Mouse (Mus musculus) heart, embryonic 12.5 days (tissue): ENCODE measurements around the gene Wwc2. TPM values are rescaled to one million over a fixed set of nuclear protein-coding genes. Genes with fewer than 3 reads are reported as not detected.
A peak's percentile ranks its signal among the peaks of the same experiment; 100 is the strongest.

Source experiments
- ATAC-seq: fragments of 200-750 bp; cut with Nextera tagmentation; 2 replicates; pipeline ENCODE4 v1.8.0; 2017; ENCODE audit warnings: moderate TSS enrichment, moderate library complexity; ENCODE audit not compliant: insufficient number of reproducible peaks, low FRiP score
- H3K27ac ChIP-seq: fragments of 300-500 bp; sonication (generic); 2 replicates; pipeline ENCODE4 v1.5.1; 2016; ENCODE audit warnings: mild to moderate bottlenecking, moderate library complexity; ENCODE audit not compliant: poor library complexity, severe bottlenecking
- H3K27me3 ChIP-seq: fragments of 300-500 bp; sonication (generic); replicated peaks from 2 replicates; pipeline ENCODE4 v1.6.1; 2016; ENCODE audit warnings: mild to moderate bottlenecking, moderate library complexity
- H3K36me3 ChIP-seq: fragments of 300-500 bp; sonication (generic); 2 replicates; pipeline ENCODE4 v1.6.1; 2016; ENCODE audit warnings: mild to moderate bottlenecking, moderate library complexity
- H3K4me1 ChIP-seq: fragments of 300-500 bp; sonication (generic); replicated peaks from 2 replicates; pipeline ENCODE4 v1.6.1; 2016; ENCODE audit warnings: mild to moderate bottlenecking
- H3K4me2 ChIP-seq: fragments of 300-500 bp; sonication (generic); 2 replicates; pipeline ENCODE4 v1.6.1; 2016; ENCODE audit warnings: mild to moderate bottlenecking, moderate library complexity
- H3K4me3 ChIP-seq: fragments of 300-500 bp; sonication (generic); 2 replicates; pipeline ENCODE4 v1.5.1; 2016; ENCODE audit warnings: mild to moderate bottlenecking
- H3K9ac ChIP-seq: fragments of 300-500 bp; sonication (generic); 2 replicates; pipeline ENCODE4 v1.6.1; 2016; ENCODE audit warnings: mild to moderate bottlenecking, moderate library complexity
- H3K9me3 ChIP-seq: fragments of 300-500 bp; sonication (generic); replicated peaks from 2 replicates; pipeline ENCODE4 v1.6.1; 2016; ENCODE audit warnings: mild to moderate bottlenecking, moderate library complexity
- WGBS: fragments of 180-500 bp; shearing (Covaris S2); methylation state at CpG from one replicate; pipeline ENCODE4 v1.1.7; 2016; 5-methylcytosine and 5-hydroxymethylcytosine counted together
- polyA plus RNA-seq: library from polyadenylated mRNA; unstranded; fragments of >200 nt; fragmentation: Nextera tagmentation; extraction: Ambion mirVana; gene quantifications from 2 replicates; pipeline ENCODE4 v1.2.1, GENCODE M21; 2016

The Wwc2 gene
- polyA plus RNA-seq, 1 experiment from 2014 or later = 22.1 TPM

- Histone ChIP-seq H3K27ac (no peak overlapping the region), H3K4me2 (no peak overlapping the region), H3K9ac (no peak overlapping the region), H3K27me3 (no peaks in the 10 kb centered on the region), H3K36me3 (peaks cover 82% of the 10 kb centered on the region), H3K4me1 (peaks cover 37% of the 10 kb centered on the region), H3K4me3 (no peak overlapping the region), H3K9me3 (no peaks in the 10 kb centered on the region)
- 44% methylated on average over 3 of the region's 3 CpGs for WGBS
- no peak for ATAC-seq
Observed at GRCm38 (mm10) chr8:47878516-47878915, 112.2 kb downstream of the Wwc2 start.

GRCm38 (mm10) chr8:47875865-47876264 lies 114.9 kb downstream of the Wwc2 start:
- Histone ChIP-seq H3K9ac (no peak overlapping the region), H3K4me1 (peaks cover 29% of the 10 kb centered on the region), H3K4me2 (no peak overlapping the region), H3K36me3 (peaks cover 79% of the 10 kb centered on the region), H3K27ac (no peak overlapping the region), H3K27me3 (no peaks in the 10 kb centered on the region), H3K9me3 (no peaks in the 10 kb centered on the region), H3K4me3 (no peak overlapping the region)
- WGBS = 85% methylated on average over 12 of the region's 12 CpGs
- ATAC-seq = no peak

GRCm38 (mm10) chr8:47874497-47875178 lies 116.1 kb downstream of the Wwc2 start:
- Histone ChIP-seq H3K27ac (no peak overlapping the region), H3K9me3 (no peaks in the 10 kb centered on the region), H3K36me3 (peaks cover 76% of the 10 kb centered on the region), H3K4me1 (peaks cover 24% of the 10 kb centered on the region), H3K27me3 (no peaks in the 10 kb centered on the region), H3K4me3 (no peak overlapping the region), H3K4me2 (no peak overlapping the region), H3K9ac (no peak overlapping the region)
- WGBS = 51% methylated on average over 13 of the region's 13 CpGs
- ATAC-seq = no peak

GRCm38 (mm10) chr8:47872361-47873107 lies 118.2 kb downstream of the Wwc2 start:
- WGBS = 45% methylated on average over 13 of the region's 13 CpGs
- H3K27me3 ChIP-seq = no peaks in the 10 kb centered on the region
- H3K4me3 ChIP-seq = no peak overlapping the region
- ATAC-seq = peak; percentile 37; the same call in 1 of the 2 replicates
- peaks cover 13% of the 10 kb centered on the region for H3K4me1 ChIP-seq
- H3K36me3 ChIP-seq = peaks cover 75% of the 10 kb centered on the region
- H3K4me2 ChIP-seq = no peak overlapping the region
- H3K9me3 ChIP-seq = no peaks in the 10 kb centered on the region
- no peak overlapping the region for H3K9ac ChIP-seq
- no peak overlapping the region for H3K27ac ChIP-seq

- no peak overlapping the region for H3K9ac ChIP-seq
- H3K4me3 ChIP-seq = no peak overlapping the region
- H3K4me2 ChIP-seq = no peak overlapping the region
- H3K36me3 ChIP-seq = peaks cover 82% of the 10 kb centered on the region
- ATAC-seq = no peak
- H3K9me3 ChIP-seq = no peaks in the 10 kb centered on the region
- no peaks in the 10 kb centered on the region for H3K4me1 ChIP-seq
- no peak overlapping the region for H3K27ac ChIP-seq
- WGBS = 31% methylated on average over 8 of the region's 8 CpGs
- no peaks in the 10 kb centered on the region for H3K27me3 ChIP-seq
Observed at GRCm38 (mm10) chr8:47867067-47867466, 123.7 kb downstream of the Wwc2 start.

- Histone ChIP-seq H3K4me1 (no peaks in the 10 kb centered on the region), H3K4me2 (no peak overlapping the region), H3K27me3 (no peaks in the 10 kb centered on the region), H3K9me3 (no peaks in the 10 kb centered on the region), H3K27ac (no peak overlapping the region), H3K4me3 (no peak overlapping the region), H3K9ac (no peak overlapping the region), H3K36me3 (peaks cover 85% of the 10 kb centered on the region)
- ATAC-seq = no peak
- WGBS = 84% methylated on average over 8 of the region's 8 CpGs
Observed at GRCm38 (mm10) chr8:47866568-47866967, 124.2 kb downstream of the Wwc2 start.

GRCm38 (mm10) chr8:47859259-47859658 lies 131.5 kb downstream of the Wwc2 start:
- Histone ChIP-seq H3K4me2 (no peak overlapping the region), H3K27ac (no peak overlapping the region), H3K9me3 (no peaks in the 10 kb centered on the region), H3K36me3 (peaks cover 87% of the 10 kb centered on the region), H3K27me3 (no peaks in the 10 kb centered on the region), H3K9ac (no peak overlapping the region), H3K4me1 (no peaks in the 10 kb centered on the region), H3K4me3 (no peak overlapping the region)
- no peak for ATAC-seq
- 86% methylated on average over 12 of the region's 12 CpGs for WGBS

- H3K36me3 ChIP-seq = peaks cover 77% of the 10 kb centered on the region
- no peaks in the 10 kb centered on the region for H3K9me3 ChIP-seq
- no peak overlapping the region for H3K4me2 ChIP-seq
- 0 out of 2 replicates have a peak, but pooled peaks have one; percentile 16 for ATAC-seq
- H3K27me3 ChIP-seq = no peaks in the 10 kb centered on the region
- H3K4me1 ChIP-seq = peaks cover 14% of the 10 kb centered on the region
- 89% methylated on average over 5 of the region's 5 CpGs for WGBS
- no peak overlapping the region for H3K27ac ChIP-seq
- H3K9ac ChIP-seq = no peak overlapping the region
- H3K4me3 ChIP-seq = no peak overlapping the region
Observed at GRCm38 (mm10) chr8:47853356-47853755, 137.4 kb downstream of the Wwc2 start.

GRCm38 (mm10) chr8:47852737-47853136 lies 138.0 kb downstream of the Wwc2 start:
- H3K27ac ChIP-seq = 0 out of 2 replicates have a peak overlapping the region, but pooled peaks have one; percentile 36
- H3K27me3 ChIP-seq = no peaks in the 10 kb centered on the region
- H3K4me3 ChIP-seq = no peak overlapping the region
- WGBS = 81% methylated on average over 5 of the region's 5 CpGs
- peaks cover 77% of the 10 kb centered on the region for H3K36me3 ChIP-seq
- no peak for ATAC-seq
- no peaks in the 10 kb centered on the region for H3K9me3 ChIP-seq
- H3K4me2 ChIP-seq = no peak overlapping the region
- no peak overlapping the region for H3K9ac ChIP-seq
- peaks cover 14% of the 10 kb centered on the region for H3K4me1 ChIP-seq

GRCm38 (mm10) chr8:47851824-47852502 lies 138.8 kb downstream of the Wwc2 start:
- ATAC-seq = peak; percentile 58
- Histone ChIP-seq H3K9ac (no peak overlapping the region), H3K36me3 (peaks cover 81% of the 10 kb centered on the region), H3K4me2 (peak overlapping the region; percentile 42), H3K4me1 (peaks cover 14% of the 10 kb centered on the region), H3K4me3 (peak overlapping the region; percentile 7; the same call in 1 of the 2 replicates), H3K27ac (peak overlapping the region; percentile 36), H3K9me3 (no peaks in the 10 kb centered on the region), H3K27me3 (no peaks in the 10 kb centered on the region)
- WGBS = 45% methylated on average over 12 of the region's 12 CpGs

GRCm38 (mm10) chr8:47849842-47850241 lies 140.9 kb downstream of the Wwc2 start:
- H3K36me3 ChIP-seq = peaks cover 84% of the 10 kb centered on the region

More at GRCm38 (mm10) chr8:47849842-47850241, 140.9 kb downstream of the Wwc2 start:
- no peak for ATAC-seq
- H3K9me3 ChIP-seq = no peaks in the 10 kb centered on the region
- H3K4me3 ChIP-seq = no peak overlapping the region
- H3K27ac ChIP-seq = no peak overlapping the region
- H3K4me2 ChIP-seq = no peak overlapping the region
- no peak overlapping the region for H3K9ac ChIP-seq
- no peaks in the 10 kb centered on the region for H3K27me3 ChIP-seq
- WGBS = 70% methylated on average over 8 of the region's 8 CpGs
- peaks cover 14% of the 10 kb centered on the region for H3K4me1 ChIP-seq
